Mouse (Mus musculus) lung, postnatal 36 days (tissue): ENCODE data around the gene Slc25a43.
A peak's percentile ranks its signal among the peaks of the same experiment; 100 is the strongest.

Source experiments
- DNase-seq: peaks from one replicate; pipeline ENCODE4 v3.0.0; 2022; ENCODE audit warnings: mixed read lengths

Slc25a43 gene

GRCm38 (mm10) chrX:36794571-36794970, 51.1 kb downstream of the Slc25a43 start:
- no peak for DNase-seq

GRCm38 (mm10) chrX:36795424-36796162, 52.1 kb downstream of the Slc25a43 start, which contains the start of gene Slc25a5:
Gene Slc25a5 (plus strand): TSS chrX:36795651.
- peak; percentile 88 for DNase-seq

- peak; percentile 86 for DNase-seq
Measured at GRCm38 (mm10) chrX:36796163-36796581, 52.7 kb downstream of the Slc25a43 start.

GRCm38 (mm10) chrX:36796734-36797133, 53.3 kb downstream of the Slc25a43 start:
- peak; percentile 34 for DNase-seq

DNA sequence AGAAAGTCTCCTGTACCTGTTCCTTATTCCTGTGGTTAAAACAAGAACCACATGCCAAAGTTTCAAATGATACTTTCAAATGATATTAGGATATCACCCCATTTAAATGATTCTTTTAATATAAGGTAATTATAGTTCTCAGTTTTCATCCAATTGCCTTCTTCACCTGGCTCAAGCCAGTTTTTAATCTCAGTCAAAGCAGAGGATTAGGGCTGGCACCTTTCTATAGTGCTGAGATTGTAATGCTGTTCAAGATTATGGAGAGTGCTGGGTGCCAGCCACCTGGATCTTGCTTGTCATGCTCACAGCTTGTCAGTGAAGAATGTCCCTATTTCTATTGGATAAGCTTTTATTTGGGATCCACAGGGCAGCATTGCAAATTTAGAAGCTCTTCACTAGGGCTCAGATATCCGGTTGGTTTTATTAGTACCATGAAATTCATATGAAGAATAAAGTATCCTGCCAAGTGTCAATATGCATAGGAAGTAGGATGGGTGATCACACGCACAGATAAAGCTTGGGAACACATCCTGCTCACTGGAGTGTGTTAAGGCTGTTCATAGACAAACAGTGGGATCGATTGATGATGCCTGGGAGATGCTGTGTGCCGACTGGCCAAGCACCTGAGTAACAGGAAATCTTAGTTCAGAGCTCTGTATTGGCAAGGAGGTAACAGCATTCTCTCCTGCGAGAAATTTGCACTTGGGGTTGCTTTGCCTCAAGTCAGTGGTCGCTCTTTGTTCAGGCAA, 55.8 kb downstream of the Slc25a43 start:
- DNase-seq = no peak

DNA sequence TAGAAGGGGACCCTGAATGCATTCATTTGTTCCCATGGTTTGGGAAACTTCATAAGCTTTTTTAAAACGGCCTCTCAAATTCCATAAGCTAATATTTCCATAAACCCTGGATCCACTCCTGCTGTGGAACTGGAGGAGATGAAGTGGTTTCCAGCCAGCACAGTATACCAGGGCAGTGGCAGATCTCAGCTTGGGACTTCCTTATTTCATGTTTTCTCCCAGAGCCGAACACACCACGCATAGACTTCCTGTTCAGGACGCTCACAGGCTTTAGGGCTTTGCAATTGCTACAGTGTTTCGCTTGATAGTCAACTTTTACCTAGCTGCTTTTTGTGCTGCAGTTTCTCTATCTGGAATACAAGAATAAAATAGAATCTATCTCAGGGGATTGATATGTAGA, 59.7 kb downstream of the Slc25a43 start:
- DNase-seq = peak; percentile 21

DNA sequence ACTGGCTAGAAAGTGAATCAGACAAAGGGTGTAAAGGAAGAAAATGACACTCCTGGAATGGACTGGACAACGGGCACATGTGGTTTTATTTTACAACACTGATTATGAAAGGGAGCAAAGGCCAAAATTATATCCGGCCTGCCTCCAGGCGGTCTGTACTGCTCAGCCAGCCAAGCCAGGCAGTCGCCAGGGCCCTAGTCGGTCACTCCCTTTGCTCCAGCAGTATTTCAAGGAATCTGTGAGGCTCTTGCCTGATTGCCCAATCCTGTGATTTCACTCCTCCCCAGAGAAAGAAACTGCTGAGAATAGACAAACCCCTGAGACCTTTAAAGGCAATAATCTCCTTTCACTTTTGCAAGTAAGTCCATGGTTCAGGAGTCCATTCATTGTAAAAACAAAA, 60.7 kb downstream of the Slc25a43 start:
- DNase-seq = peak; percentile 73

- no peak for DNase-seq
Measured at GRCm38 (mm10) chrX:36805466-36806235, 62.2 kb downstream of the Slc25a43 start.

GRCm38 (mm10) chrX:36807360-36808317, 64.2 kb downstream of the Slc25a43 start:
- DNase-seq = peak; percentile 93

- DNase-seq = no peak
Measured at GRCm38 (mm10) chrX:36808318-36808683, 64.8 kb downstream of the Slc25a43 start.

DNA sequence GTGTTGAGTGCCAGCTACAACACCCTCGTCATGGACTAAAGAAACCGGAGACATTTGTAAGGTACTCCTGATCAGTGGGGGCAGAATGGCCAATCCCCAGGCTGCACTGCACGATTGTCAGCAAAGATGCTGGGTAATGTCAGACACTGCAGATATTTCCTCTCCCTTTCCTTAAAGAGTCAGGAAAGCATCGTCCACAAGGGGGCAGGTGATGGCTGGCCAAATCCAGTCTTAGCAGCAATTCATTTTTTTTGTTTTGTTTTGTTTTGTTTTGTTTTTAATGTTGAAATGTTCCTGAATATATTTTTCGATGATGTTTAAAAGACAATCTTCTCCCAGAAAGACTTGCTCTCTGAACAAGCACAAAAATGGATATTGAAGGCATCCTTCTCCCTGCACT, 67.9 kb downstream of the Slc25a43 start:
- DNase-seq = peak; percentile 61

- DNase-seq = peak; percentile 79
Measured at GRCm38 (mm10) chrX:36814161-36814836, 70.8 kb downstream of the Slc25a43 start.

GRCm38 (mm10) chrX:36815022-36815421, 71.6 kb downstream of the Slc25a43 start:
- no peak for DNase-seq

GRCm38 (mm10) chrX:36815439-36815838, 72.0 kb downstream of the Slc25a43 start:
- no peak for DNase-seq

GRCm38 (mm10) chrX:36816368-36816899, 73.0 kb downstream of the Slc25a43 start:
- no peak for DNase-seq

- DNase-seq = peak; percentile 30
Measured at GRCm38 (mm10) chrX:36816953-36817441, 73.5 kb downstream of the Slc25a43 start.

DNA sequence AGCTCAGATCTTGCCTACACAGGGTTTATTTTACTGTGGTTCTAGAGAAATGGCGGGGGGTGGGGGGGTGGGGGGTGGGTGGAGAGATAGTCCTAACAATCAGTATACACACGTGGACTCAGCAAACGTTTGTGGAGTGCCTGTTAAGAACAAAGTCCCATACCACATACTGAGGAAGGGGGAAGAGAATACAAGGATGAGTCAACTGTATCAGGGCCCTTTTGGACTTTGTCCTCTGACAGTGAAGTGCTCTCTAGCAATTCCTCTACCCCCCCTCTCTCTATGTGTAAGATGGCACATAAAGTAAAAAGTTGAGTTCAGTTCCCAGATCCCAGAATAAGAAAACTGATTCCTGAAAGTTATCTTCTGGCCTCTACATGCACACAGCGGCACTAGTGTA, 76.1 kb downstream of the Slc25a43 start:
- no peak for DNase-seq

GRCm38 (mm10) chrX:36820201-36820600, 76.7 kb downstream of the Slc25a43 start:
- peak; percentile 73 for DNase-seq

DNA sequence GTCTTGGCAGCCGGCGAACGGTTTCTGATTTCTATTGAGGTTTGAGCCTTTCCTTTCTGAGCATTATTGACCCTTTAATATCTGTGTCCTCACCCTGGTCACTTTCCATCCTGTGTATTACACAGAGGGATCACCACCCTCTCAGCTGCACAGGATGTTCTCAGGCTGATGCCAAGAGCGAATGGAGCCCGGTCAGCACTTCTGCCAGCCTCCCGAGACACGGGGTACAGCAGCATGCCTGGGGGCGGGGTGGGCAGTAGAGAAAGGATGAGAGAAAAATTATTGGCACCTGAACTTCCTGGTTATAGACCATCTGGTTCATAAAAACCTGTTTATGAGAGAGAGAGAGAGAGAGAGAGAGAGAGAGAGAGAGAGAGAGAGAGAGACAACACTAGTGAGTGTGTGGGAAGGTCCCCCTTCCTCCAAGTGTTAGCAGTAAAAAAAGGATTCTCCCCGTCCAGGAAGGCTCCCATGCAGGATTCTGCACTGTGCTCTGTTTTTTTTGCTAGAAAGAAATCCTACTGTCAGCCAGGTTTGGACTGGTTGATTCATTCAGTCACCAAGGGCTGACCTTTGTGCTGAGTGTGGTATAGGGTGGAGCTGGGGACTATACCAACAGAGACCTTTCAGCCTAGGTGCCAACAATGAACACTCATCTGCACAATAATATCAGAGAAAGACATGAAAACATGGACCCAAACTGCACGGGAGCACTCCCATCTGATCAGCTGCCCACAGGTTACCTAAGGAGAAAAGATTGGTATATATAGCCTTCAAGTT, 80.7 kb downstream of the Slc25a43 start:
- DNase-seq = no peak

DNA sequence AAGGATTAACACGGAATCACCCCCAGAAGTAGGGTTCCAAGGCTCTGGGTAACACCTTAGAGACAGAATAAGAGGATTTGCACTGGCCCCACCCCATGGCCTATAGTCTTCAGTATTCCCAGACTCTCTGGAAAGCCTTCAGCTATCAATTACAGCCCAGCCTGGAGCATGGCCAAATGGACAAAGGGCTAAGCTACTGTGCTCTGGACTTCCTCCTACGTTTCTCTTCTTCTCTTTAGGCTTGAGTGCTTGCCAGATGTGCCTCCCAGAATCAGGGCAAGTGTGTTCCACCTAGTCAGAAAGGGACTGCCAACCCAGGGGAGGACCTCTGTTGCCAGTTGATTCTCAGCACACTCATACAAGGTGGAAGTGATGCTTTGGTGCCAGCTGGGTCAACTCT, 81.6 kb downstream of the Slc25a43 start:
- DNase-seq = peak; percentile 37
